16 mouse cellular contexts compared by ENCODE assay signal in genomic region chr16:63673236-63673840, GRCm38 (mm10).
DNase-seq lines count a peak whose midpoint lies in the region; ATAC-seq lines count a peak whose summit lies in the region.
"Had no signal": no experiment of that assay in that cellular context is flagged by ENCODE, and none has a peak within 500 bp of the region (broad histone marks: within the 10 kb centered on the region; RNA-seq: fewer than 3 reads in every experiment).

No protein-coding gene starts in this region.

- intact Hi-C loops in heart, postnatal 10 days (cut with DNase I) = no loop called here

- H3K4me1 ChIP-seq in hindbrain, embryonic 16.5 days (ENCODE audit: control insufficient read depth, insufficient read depth, low read depth, low read length) = no peaks in the 10 kb centered on the region
- no peaks in the 10 kb centered on the region for H3K4me1 ChIP-seq in hindbrain, embryonic 11.5 days (replicated peaks; ENCODE audit: control insufficient read depth, insufficient read depth, low read length)
- H3K4me1 ChIP-seq: embryonic facial prominence, embryonic 10.5 days; hindbrain, embryonic 15.5 days; midbrain, embryonic 15.5 days; stomach, embryonic 15.5 days had no signal

- H3K27me3 ChIP-seq in hindbrain, embryonic 16.5 days (replicated peaks; ENCODE audit: control insufficient read depth, insufficient read depth, low read length) = no peaks in the 10 kb centered on the region
- H3K27me3 ChIP-seq in hindbrain, embryonic 11.5 days (ENCODE audit: control insufficient read depth, insufficient read depth, low read length) = no peaks in the 10 kb centered on the region
- H3K27me3 ChIP-seq: hindbrain, embryonic 15.5 days; midbrain, embryonic 15.5 days; stomach, embryonic 15.5 days had no signal

- no peak overlapping the region for H3K27ac ChIP-seq in hindbrain, embryonic 16.5 days (ENCODE audit: low read depth, low read length)
- no peak overlapping the region for H3K27ac ChIP-seq in hindbrain, embryonic 11.5 days (ENCODE audit: low read depth, low read length)
- H3K27ac ChIP-seq: embryonic facial prominence, embryonic 10.5 days; hindbrain, embryonic 15.5 days; layer of hippocampus, adult 2 months; midbrain, embryonic 15.5 days; stomach, embryonic 15.5 days had no signal

- no peak overlapping the region for H3K4me2 ChIP-seq in hindbrain, embryonic 16.5 days (ENCODE audit: low read length)
- no peak overlapping the region for H3K4me2 ChIP-seq in hindbrain, embryonic 11.5 days (replicated peaks; ENCODE audit: low read depth, low read length)
- H3K4me2 ChIP-seq: hindbrain, embryonic 15.5 days; midbrain, embryonic 15.5 days; stomach, embryonic 15.5 days had no signal

- ATAC-seq in frontal cortex, adult (ENCODE audit: low TSS enrichment) = peak; percentile 97
- peak; percentile 24; the same call in 1 of the 2 replicates for ATAC-seq in hindbrain, embryonic 16.5 days
- ATAC-seq in hindbrain, embryonic 11.5 days (ENCODE audit: low FRiP score) = no peak
- ATAC-seq: midbrain, embryonic 15.5 days had no signal

- no peaks in the 10 kb centered on the region for H3K36me3 ChIP-seq in hindbrain, embryonic 16.5 days (ENCODE audit: control insufficient read depth, insufficient read depth, low read length)
- no peaks in the 10 kb centered on the region for H3K36me3 ChIP-seq in hindbrain, embryonic 11.5 days (ENCODE audit: control insufficient read depth, insufficient read depth, low read length)
- H3K36me3 ChIP-seq: embryonic facial prominence, embryonic 10.5 days; hindbrain, embryonic 15.5 days; midbrain, embryonic 15.5 days; stomach, embryonic 15.5 days had no signal

- 72% methylated on average over 9 of the region's 9 CpGs for WGBS in hindbrain, embryonic 16.5 days
- 93% methylated on average over 9 of the region's 9 CpGs for WGBS in hindbrain, embryonic 11.5 days

- no peak overlapping the region for H3K4me3 ChIP-seq in hindbrain, embryonic 16.5 days (ENCODE audit: low read length)
- H3K4me3 ChIP-seq in hindbrain, embryonic 11.5 days (ENCODE audit: low read depth, low read length) = no peak overlapping the region
- H3K4me3 ChIP-seq: embryonic facial prominence, embryonic 10.5 days; hindbrain, embryonic 15.5 days; layer of hippocampus, adult 2 months; midbrain, embryonic 15.5 days; stomach, embryonic 15.5 days had no signal

- no peak overlapping the region for H3K9ac ChIP-seq in hindbrain, embryonic 16.5 days (ENCODE audit: low read depth, low read length)
- H3K9ac ChIP-seq in hindbrain, embryonic 11.5 days (ENCODE audit: low read depth, low read length) = no peak overlapping the region
- H3K9ac ChIP-seq: hindbrain, embryonic 15.5 days; midbrain, embryonic 15.5 days; stomach, embryonic 15.5 days had no signal

- no peaks in the 10 kb centered on the region for H3K9me3 ChIP-seq in hindbrain, embryonic 16.5 days (ENCODE audit: control insufficient read depth, low read length)
- H3K9me3 ChIP-seq in hindbrain, embryonic 11.5 days (ENCODE audit: control insufficient read depth, low read length) = no peaks in the 10 kb centered on the region
- H3K9me3 ChIP-seq: embryonic facial prominence, embryonic 10.5 days; hindbrain, embryonic 15.5 days; midbrain, embryonic 15.5 days; stomach, embryonic 15.5 days had no signal

- no peak for DNase-seq in frontal cortex, postnatal 25 days (ENCODE audit: low spot score in 2 of 2)
- DNase-seq in hindbrain, embryonic 11.5 days (ENCODE audit: low spot score) = no peak
- peak; percentile 31 for DNase-seq in cerebellum, adult 11-12 months
- peak; percentile 26 to 28 for DNase-seq in heart, postnatal 10 days
- no peak for DNase-seq in urinary bladder, postnatal 10 days (ENCODE audit: low spot score)
- DNase-seq in testis, postnatal 14 days (ENCODE audit: low spot score) = no peak
- DNase-seq: adrenal gland, adult 2 months; gastrocnemius, postnatal 10 days; lung, postnatal 4 days had no signal

Comparison
In these comparisons a context has a peak if more than half of its experiments do, and no peak if none do; other contexts are left out.
1. DNase-seq: peak in cerebellum, adult 11-12 months (single experiment) and heart, postnatal 10 days (2 of 2); none in frontal cortex, postnatal 25 days (0 of 2), hindbrain, embryonic 11.5 days (single experiment), urinary bladder, postnatal 10 days (single experiment) and testis, postnatal 14 days (single experiment).